In the genomic region with DNA sequence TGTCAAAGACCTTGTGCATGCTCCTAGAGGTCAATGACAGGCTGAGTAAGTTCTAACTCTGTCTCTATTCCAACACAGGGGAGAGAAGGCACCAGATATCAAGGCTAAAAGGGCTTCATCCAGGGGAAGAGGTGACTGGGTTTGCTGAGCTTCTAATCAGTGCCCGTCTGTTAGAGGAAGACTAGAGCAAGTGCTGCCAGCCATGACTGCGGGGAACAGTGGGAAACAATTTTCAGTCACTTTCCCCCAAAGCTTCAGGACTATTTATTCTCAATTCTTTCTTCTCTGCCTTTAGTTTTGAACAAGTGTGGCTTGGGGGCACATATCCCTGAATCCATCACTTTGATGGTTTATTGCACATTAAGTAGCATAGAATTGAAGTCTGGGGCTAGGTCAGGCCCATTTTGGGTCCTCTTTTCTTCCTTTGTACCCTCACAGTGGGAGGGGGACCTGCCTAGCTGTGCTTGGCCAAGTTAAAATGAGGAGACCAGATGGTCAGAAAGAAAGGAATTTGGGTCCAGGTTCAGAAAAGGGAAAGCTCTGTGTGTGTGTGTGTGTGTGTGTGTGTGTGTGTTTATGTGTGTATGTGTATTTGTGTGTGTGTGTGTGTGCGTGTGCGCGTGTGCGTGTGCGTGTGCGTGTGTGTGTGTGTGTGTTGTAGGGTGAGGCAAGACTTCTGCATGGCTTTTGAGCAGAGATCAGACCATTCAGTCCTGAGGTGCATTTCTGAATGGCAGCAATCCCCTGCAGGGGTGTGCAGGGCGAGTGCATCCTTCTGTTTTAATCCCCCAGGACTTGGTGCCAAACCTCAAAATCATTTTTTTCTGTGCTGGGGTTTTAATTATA, we compare ENCODE assay signal across 9 mouse cellular contexts.
DNase-seq lines count a peak whose midpoint lies in the region; ATAC-seq and TF ChIP-seq lines count a peak whose summit lies in the region.
"Had no signal": no experiment of that assay in that cellular context is flagged by ENCODE, and none has a peak within 500 bp of the region (broad histone marks: within the 10 kb centered on the region; RNA-seq: fewer than 3 reads in every experiment).

No protein-coding gene starts in this region.

- TF ChIP-seq EP300 in heart, adult 2 months (IDR thresholded peaks at IDR 0.05; ENCODE audit: insufficient read depth, low read depth, low read length), result no peak

- WGBS in heart, adult 2 months, result 90% methylated on average over 9 of the region's 9 CpGs
- WGBS in limb, embryonic 10.5 days, result 79% methylated on average over 9 of the region's 9 CpGs
- WGBS in kidney, embryonic 16.5 days, result 90% methylated on average over 9 of the region's 9 CpGs

- H3K9me3 ChIP-seq in limb, embryonic 10.5 days (replicated peaks), result no peaks in the 10 kb centered on the region
- no peaks in the 10 kb centered on the region for H3K9me3 ChIP-seq in kidney, embryonic 16.5 days (ENCODE audit: low read length)

- TF ChIP-seq CTCF in heart, adult 2 months (IDR thresholded peaks at IDR 0.05), result no peak
- no peak for TF ChIP-seq CTCF in embryonic fibroblast, embryonic 13.5 days (IDR thresholded peaks at IDR 0.05; ENCODE audit: borderline replicate concordance, insufficient read depth, low read length)

- peak overlapping the region; percentile 84 for H3K27ac ChIP-seq in heart, adult 2 months
- 0 out of 2 replicates have a peak overlapping the region, but pooled peaks have one; percentile 3 for H3K27ac ChIP-seq in embryonic fibroblast, embryonic 13.5 days (ENCODE audit: insufficient read depth, low read length)
- peak overlapping the region; percentile 62; the same call in 1 of the 2 replicates for H3K27ac ChIP-seq in limb, embryonic 10.5 days
- H3K27ac ChIP-seq in kidney, embryonic 16.5 days (ENCODE audit: low read length), result no peak overlapping the region
- H3K27ac ChIP-seq: kidney, postnatal 0 days had no signal

- peaks cover 3% of the 10 kb centered on the region for H3K36me3 ChIP-seq in heart, adult 2 months (ENCODE audit: control insufficient read depth, insufficient read depth, low read length)
- H3K36me3 ChIP-seq in limb, embryonic 10.5 days, result no peaks in the 10 kb centered on the region
- no peaks in the 10 kb centered on the region for H3K36me3 ChIP-seq in kidney, embryonic 16.5 days (ENCODE audit: insufficient read depth, low read length)

- no peak for DNase-seq in heart, adult 2 months
- no peak for DNase-seq in heart, postnatal 4 days
- peak; percentile 51 for DNase-seq in cerebellum, adult 11 months
- DNase-seq in limb, embryonic 10.5 days (ENCODE audit: low spot score), result no peak
- DNase-seq in left cerebral cortex, postnatal 10 days (ENCODE audit: extremely low spot score in 1 of 2, low spot score in 2 of 2), result no peak
- DNase-seq in adrenal gland, adult 8-10 months, result no peak

- no peak for TF ChIP-seq POLR2A in heart, adult 2 months (IDR thresholded peaks at IDR 0.05; ENCODE audit: insufficient read depth, low read depth, low read length)
- TF ChIP-seq POLR2A in embryonic fibroblast, embryonic 13.5 days (IDR thresholded peaks at IDR 0.05; ENCODE audit: low read depth, low read length), result no peak

- H3K4me2 ChIP-seq in kidney, embryonic 16.5 days (replicated peaks; ENCODE audit: low read depth, low read length), result no peak overlapping the region

- peaks cover 26% of the 10 kb centered on the region for H3K4me1 ChIP-seq in heart, adult 2 months (ENCODE audit: control insufficient read depth, insufficient read depth, low read length)
- peaks cover 20% of the 10 kb centered on the region for H3K4me1 ChIP-seq in embryonic fibroblast, embryonic 13.5 days (ENCODE audit: control insufficient read depth, insufficient read depth, low read length)
- H3K4me1 ChIP-seq in limb, embryonic 10.5 days, result peaks cover 29% of the 10 kb centered on the region
- H3K4me1 ChIP-seq in kidney, embryonic 16.5 days (ENCODE audit: insufficient read depth, low read length), result peaks cover 21% of the 10 kb centered on the region

- ATAC-seq in kidney, embryonic 16.5 days (ENCODE audit: low FRiP score, low TSS enrichment), result no peak

- no peak overlapping the region for H3K9ac ChIP-seq in heart, adult 2 months (ENCODE audit: low read depth, low read length)
- H3K9ac ChIP-seq in kidney, embryonic 16.5 days (replicated peaks; ENCODE audit: low read length), result no peak overlapping the region

- no peak overlapping the region for H3K4me3 ChIP-seq in heart, adult 2 months
- H3K4me3 ChIP-seq in embryonic fibroblast, embryonic 13.5 days (ENCODE audit: insufficient read depth, low read length), result no peak overlapping the region
- no peak overlapping the region for H3K4me3 ChIP-seq in limb, embryonic 10.5 days
- no peak overlapping the region for H3K4me3 ChIP-seq in kidney, embryonic 16.5 days (ENCODE audit: low read length)

- no peaks in the 10 kb centered on the region for H3K79me2 ChIP-seq in heart, adult 2 months (replicated peaks; ENCODE audit: control insufficient read depth, insufficient read depth, low read length)

- no peaks in the 10 kb centered on the region for H3K27me3 ChIP-seq in heart, adult 2 months (ENCODE audit: control insufficient read depth, insufficient read depth, low read length)
- H3K27me3 ChIP-seq in limb, embryonic 10.5 days (ENCODE audit: low read depth, poor library complexity, severe bottlenecking), result no peaks in the 10 kb centered on the region
- H3K27me3 ChIP-seq in kidney, embryonic 16.5 days (ENCODE audit: insufficient read depth, low read length), result no peaks in the 10 kb centered on the region

- intact Hi-C loops in heart, adult 2 months (cut with DNase I), result loop anchor here (5.0 kb wide), 4 partner anchors 128 to 377 kb away; no protein-coding TSS in a partner anchor
- intact Hi-C loops in left cerebral cortex, postnatal 10 days (cut with DNase I), result loop anchor here (10.0 kb wide), 1 partner anchor 385 kb away; the partner anchor contains the start of gene Nuak1
